Mouse (Mus musculus): ENCODE results near the gene Gm10352. TPM values are rescaled to one million over a fixed set of nuclear protein-coding genes. Genes with fewer than 3 reads are reported as not detected.

The Gm10352 gene
- polyA plus RNA-seq (2014; fragmentation: Illumina TruSeq; extraction: RNeasy Lipid Tissue Mini Kit (QIAGEN cat#74804); ENCODE audit: low read depth, low replicate concordance): not detected

GRCm38 (mm10) chrY:2900689-2901088 lies at the start of gene Gm10352:
Gene Gm10352, plus strand, starts transcription at chrY:2900989.

GRCm38 (mm10) chrY:2932282-2932681 lies 31.5 kb downstream of the Gm10352 start, which contains the start of gene Gm29289:
Gene Gm29289, plus strand, starts transcription at chrY:2932582.

Other genes with a start within 250 kb of the Gm10352 start
- not detected for gene Sry, start 237.3 kb upstream of the Gm10352 start, polyA plus RNA-seq (2014; fragmentation: Illumina TruSeq; extraction: RNeasy Lipid Tissue Mini Kit (QIAGEN cat#74804); ENCODE audit: low read depth, low replicate concordance)
- not detected for gene H2al2b, start 180.3 kb upstream of the Gm10352 start, polyA plus RNA-seq (2014; fragmentation: Illumina TruSeq; extraction: RNeasy Lipid Tissue Mini Kit (QIAGEN cat#74804); ENCODE audit: low read depth, low replicate concordance)
- not detected for gene Gm4064, start 104.8 kb upstream of the Gm10352 start, polyA plus RNA-seq (2014; fragmentation: Illumina TruSeq; extraction: RNeasy Lipid Tissue Mini Kit (QIAGEN cat#74804); ENCODE audit: low read depth, low replicate concordance)
- not detected for gene Rbmy, start 70.3 kb upstream of the Gm10352 start, polyA plus RNA-seq (2014; fragmentation: Illumina TruSeq; extraction: RNeasy Lipid Tissue Mini Kit (QIAGEN cat#74804); ENCODE audit: low read depth, low replicate concordance)
- gene Gm10256, start 70.3 kb upstream of the Gm10352 start, polyA plus RNA-seq (2014; fragmentation: Illumina TruSeq; extraction: RNeasy Lipid Tissue Mini Kit (QIAGEN cat#74804); ENCODE audit: low read depth, low replicate concordance): not detected
- not detected for gene Gm29289, start 31.6 kb downstream of the Gm10352 start, polyA plus RNA-seq (2014; fragmentation: Illumina TruSeq; extraction: RNeasy Lipid Tissue Mini Kit (QIAGEN cat#74804); ENCODE audit: low read depth, low replicate concordance)

All from adrenal gland, adult 10 weeks (tissue).